Mouse (Mus musculus): ENCODE results near the gene Vwa3b. TPM values are rescaled to one million over a fixed set of nuclear protein-coding genes. Genes with fewer than 3 reads are reported as not detected.

Gene Vwa3b
- polyA plus RNA-seq, 1 experiment from 2014 or later = not detected

- 56% methylated on average over 6 of the region's 6 CpGs for WGBS (ENCODE audit: insufficient replicate concordance)
- H3K27ac ChIP-seq (ENCODE audit: low read depth, low read length) = no peak overlapping the region
- H3K9ac ChIP-seq (ENCODE audit: low read depth, low read length) = no peak overlapping the region
- no peak overlapping the region for H3K4me3 ChIP-seq (ENCODE audit: low read depth, low read length)
- no peaks in the 10 kb centered on the region; the same call in 1 of the 2 replicates for H3K4me1 ChIP-seq (ENCODE audit: control insufficient read depth, insufficient read depth, low read length)
- H3K27me3 ChIP-seq (ENCODE audit: control insufficient read depth, insufficient read depth, low read length) = no peaks in the 10 kb centered on the region
- H3K9me3 ChIP-seq (replicated peaks; ENCODE audit: control insufficient read depth, low read length) = no peaks in the 10 kb centered on the region
- no peaks in the 10 kb centered on the region for H3K36me3 ChIP-seq (ENCODE audit: control insufficient read depth, insufficient read depth, low read length)
- ATAC-seq (replicated peaks; ENCODE audit: insufficient number of reproducible peaks, low FRiP score, low TSS enrichment) = no peak
- H3K4me2 ChIP-seq = no peak overlapping the region
Observed at GRCm38 (mm10) chr1:37187050-37187449, 160.7 kb downstream of the Vwa3b start.

DNA sequence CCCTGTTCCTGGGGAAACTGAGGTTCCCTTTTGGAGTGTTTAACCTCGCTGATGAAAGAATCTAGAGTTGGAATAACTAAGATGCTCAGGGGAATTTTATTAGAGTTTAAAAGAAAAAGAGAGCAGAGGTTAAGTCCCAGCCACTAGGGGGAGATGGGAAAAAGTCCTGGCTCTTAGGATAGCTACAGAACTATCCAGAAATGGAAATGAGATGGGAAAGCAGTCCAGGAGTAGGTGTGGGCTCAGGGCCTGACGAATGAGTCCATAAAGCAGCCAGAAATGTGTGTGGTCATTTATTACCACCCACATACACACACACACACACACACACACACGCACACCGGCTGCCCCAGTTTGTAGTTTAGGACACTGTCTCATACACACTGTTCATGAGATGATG lies 168.2 kb downstream of the Vwa3b start:
- no peaks in the 10 kb centered on the region for H3K9me3 ChIP-seq (replicated peaks; ENCODE audit: control insufficient read depth, low read length)
- no peak overlapping the region for H3K27ac ChIP-seq (ENCODE audit: low read depth, low read length)
- H3K4me2 ChIP-seq = no peak overlapping the region
- no peak overlapping the region for H3K9ac ChIP-seq (ENCODE audit: low read depth, low read length)
- no peaks in the 10 kb centered on the region for H3K36me3 ChIP-seq (ENCODE audit: control insufficient read depth, insufficient read depth, low read length)
- no peaks in the 10 kb centered on the region for H3K4me1 ChIP-seq (ENCODE audit: control insufficient read depth, insufficient read depth, low read length)
- no peak for ATAC-seq (replicated peaks; ENCODE audit: insufficient number of reproducible peaks, low FRiP score, low TSS enrichment)
- 56% methylated on average over 4 of the region's 4 CpGs for WGBS (ENCODE audit: insufficient replicate concordance)
- no peaks in the 10 kb centered on the region for H3K27me3 ChIP-seq (ENCODE audit: control insufficient read depth, insufficient read depth, low read length)
- H3K4me3 ChIP-seq (ENCODE audit: low read depth, low read length) = no peak overlapping the region

DNA sequence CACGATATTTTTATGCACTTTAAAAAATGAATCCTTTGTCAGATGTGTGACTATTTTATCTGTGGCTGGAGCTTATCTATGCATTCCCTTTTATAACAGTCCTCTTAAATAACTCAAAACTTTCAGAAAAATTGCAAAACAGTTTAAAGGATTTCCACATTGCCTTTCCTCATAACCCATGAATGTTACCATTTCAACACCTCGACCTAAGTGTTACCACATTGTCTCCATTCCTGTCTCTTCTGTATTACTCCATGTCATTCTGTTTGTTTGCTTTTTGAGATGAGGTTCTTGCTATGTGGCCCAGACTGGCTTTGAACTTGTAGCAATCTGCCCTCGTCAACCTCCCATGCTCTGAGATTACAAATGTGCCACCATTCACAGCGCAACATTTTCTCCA lies 175.0 kb downstream of the Vwa3b start:
- Histone ChIP-seq H3K4me2 (no peak overlapping the region), H3K27ac (ENCODE audit: low read depth, low read length) (no peak overlapping the region), H3K27me3 (ENCODE audit: control insufficient read depth, insufficient read depth, low read length) (no peaks in the 10 kb centered on the region), H3K9ac (ENCODE audit: low read depth, low read length) (no peak overlapping the region), H3K36me3 (ENCODE audit: control insufficient read depth, insufficient read depth, low read length) (no peaks in the 10 kb centered on the region), H3K4me3 (ENCODE audit: low read depth, low read length) (no peak overlapping the region), H3K4me1 (ENCODE audit: control insufficient read depth, insufficient read depth, low read length) (no peaks in the 10 kb centered on the region), H3K9me3 (replicated peaks; ENCODE audit: control insufficient read depth, low read length) (no peaks in the 10 kb centered on the region)
- 79% methylated on average over 4 of the region's 4 CpGs for WGBS (ENCODE audit: insufficient replicate concordance)
- no peak for ATAC-seq (replicated peaks; ENCODE audit: insufficient number of reproducible peaks, low FRiP score, low TSS enrichment)

GRCm38 (mm10) chr1:37207743-37208142 lies 181.3 kb downstream of the Vwa3b start:
- no peak overlapping the region for H3K9ac ChIP-seq (ENCODE audit: low read depth, low read length)
- H3K4me1 ChIP-seq (ENCODE audit: control insufficient read depth, insufficient read depth, low read length) = no peaks in the 10 kb centered on the region
- no peak overlapping the region for H3K27ac ChIP-seq (ENCODE audit: low read depth, low read length)
- H3K36me3 ChIP-seq (ENCODE audit: control insufficient read depth, insufficient read depth, low read length) = no peaks in the 10 kb centered on the region
- no peaks in the 10 kb centered on the region for H3K27me3 ChIP-seq (ENCODE audit: control insufficient read depth, insufficient read depth, low read length)
- H3K9me3 ChIP-seq (replicated peaks; ENCODE audit: control insufficient read depth, low read length) = no peaks in the 10 kb centered on the region
- 83% methylated on average over 8 of the region's 8 CpGs for WGBS (ENCODE audit: insufficient replicate concordance)
- H3K4me3 ChIP-seq (ENCODE audit: low read depth, low read length) = no peak overlapping the region
- no peak overlapping the region for H3K4me2 ChIP-seq
- ATAC-seq (replicated peaks; ENCODE audit: insufficient number of reproducible peaks, low FRiP score, low TSS enrichment) = no peak

- no peak overlapping the region for H3K4me3 ChIP-seq (ENCODE audit: low read depth, low read length)
- H3K4me2 ChIP-seq = no peak overlapping the region
- WGBS (ENCODE audit: insufficient replicate concordance) = 87% methylated on average over 9 of the region's 9 CpGs
- no peaks in the 10 kb centered on the region for H3K27me3 ChIP-seq (ENCODE audit: control insufficient read depth, insufficient read depth, low read length)
- H3K36me3 ChIP-seq (ENCODE audit: control insufficient read depth, insufficient read depth, low read length) = no peaks in the 10 kb centered on the region
- H3K9me3 ChIP-seq (replicated peaks; ENCODE audit: control insufficient read depth, low read length) = no peaks in the 10 kb centered on the region
- ATAC-seq (replicated peaks; ENCODE audit: insufficient number of reproducible peaks, low FRiP score, low TSS enrichment) = no peak
- no peak overlapping the region for H3K27ac ChIP-seq (ENCODE audit: low read depth, low read length)
- H3K9ac ChIP-seq (ENCODE audit: low read depth, low read length) = no peak overlapping the region
- H3K4me1 ChIP-seq (ENCODE audit: control insufficient read depth, insufficient read depth, low read length) = no peaks in the 10 kb centered on the region
Observed at GRCm38 (mm10) chr1:37212375-37212774, 186.0 kb downstream of the Vwa3b start.

DNA sequence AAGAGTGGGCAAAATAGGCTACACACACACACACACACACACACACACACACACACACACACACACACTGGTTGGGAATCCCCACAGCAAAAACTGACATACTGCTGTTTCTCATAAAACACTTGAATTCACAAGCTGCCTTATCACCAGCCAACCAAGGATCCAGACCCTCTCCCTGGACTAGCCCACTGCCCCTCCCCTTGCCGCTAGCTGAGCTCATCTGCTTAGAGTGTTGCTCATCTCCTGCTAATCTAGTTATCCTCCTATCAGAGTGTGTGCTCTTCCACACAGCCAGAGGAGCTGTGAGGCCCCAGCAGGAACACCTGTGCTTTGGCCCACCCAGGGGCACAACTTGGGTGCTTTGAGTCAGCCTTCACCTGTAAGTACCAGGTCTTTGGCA lies 187.7 kb downstream of the Vwa3b start, which contains the start of gene Cnga3:
Gene Cnga3 (plus strand): TSS at position 291 of the 400 bp plus-strand sequence.
- Histone ChIP-seq H3K4me2 (no peak within 1 kb of the TSS), H3K9ac (ENCODE audit: low read depth, low read length) (no peak within 1 kb of the TSS), H3K4me3 (ENCODE audit: low read depth, low read length) (no peak within 1 kb of the TSS), H3K27me3 (ENCODE audit: control insufficient read depth, insufficient read depth, low read length) (no peaks in the 10 kb centered on the region), H3K27ac (ENCODE audit: low read depth, low read length) (no peak within 1 kb of the TSS), H3K9me3 (replicated peaks; ENCODE audit: control insufficient read depth, low read length) (no peaks in the 10 kb centered on the region), H3K4me1 (ENCODE audit: control insufficient read depth, insufficient read depth, low read length) (no peaks in the 10 kb centered on the region), H3K36me3 (ENCODE audit: control insufficient read depth, insufficient read depth, low read length) (no peaks in the 10 kb centered on the region)
- ATAC-seq (replicated peaks; ENCODE audit: insufficient number of reproducible peaks, low FRiP score, low TSS enrichment) = no peak
- WGBS (ENCODE audit: insufficient replicate concordance) = 25% methylated on average over 1 of the region's 1 CpGs

- ATAC-seq (replicated peaks; ENCODE audit: insufficient number of reproducible peaks, low FRiP score, low TSS enrichment) = no peak
Observed at GRCm38 (mm10) chr1:37218386-37218785, 192.0 kb downstream of the Vwa3b start.

DNA sequence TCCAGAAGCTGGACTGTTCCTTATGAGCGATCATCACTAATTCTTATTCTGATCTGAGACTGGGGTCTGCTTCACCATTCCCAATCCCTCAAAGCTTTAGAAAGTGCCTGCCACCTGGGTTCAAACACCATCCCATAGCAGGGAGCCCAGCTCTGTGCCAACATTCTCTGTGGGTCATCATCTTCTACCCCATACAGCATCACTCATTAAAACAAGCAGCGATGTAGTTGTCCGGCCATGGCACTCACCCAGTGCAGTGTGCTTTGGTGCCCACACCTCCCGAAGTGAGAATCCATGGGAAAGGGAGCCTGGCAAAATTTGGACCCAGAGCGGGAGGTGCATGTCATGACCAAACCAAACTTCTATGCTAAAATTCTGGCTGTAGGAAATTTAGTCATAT lies 193.2 kb downstream of the Vwa3b start:
- H3K9ac ChIP-seq (ENCODE audit: low read depth, low read length) = no peak overlapping the region
- H3K4me3 ChIP-seq (ENCODE audit: low read depth, low read length) = no peak overlapping the region
- H3K36me3 ChIP-seq (ENCODE audit: control insufficient read depth, insufficient read depth, low read length) = no peaks in the 10 kb centered on the region
- no peak overlapping the region for H3K4me2 ChIP-seq
- no peak overlapping the region for H3K27ac ChIP-seq (ENCODE audit: low read depth, low read length)
- H3K9me3 ChIP-seq (replicated peaks; ENCODE audit: control insufficient read depth, low read length) = no peaks in the 10 kb centered on the region
- peaks cover 2% of the 10 kb centered on the region; the same call in 1 of the 2 replicates for H3K27me3 ChIP-seq (ENCODE audit: control insufficient read depth, insufficient read depth, low read length)
- 83% methylated on average over 5 of the region's 5 CpGs for WGBS (ENCODE audit: insufficient replicate concordance)
- H3K4me1 ChIP-seq (ENCODE audit: control insufficient read depth, insufficient read depth, low read length) = no peaks in the 10 kb centered on the region
- ATAC-seq (replicated peaks; ENCODE audit: insufficient number of reproducible peaks, low FRiP score, low TSS enrichment) = no peak

More at GRCm38 (mm10) chr1:37218386-37218785, 192.0 kb downstream of the Vwa3b start:
- H3K4me3 ChIP-seq (ENCODE audit: low read depth, low read length) = no peak overlapping the region
- H3K27ac ChIP-seq (ENCODE audit: low read depth, low read length) = no peak overlapping the region
- H3K9me3 ChIP-seq (replicated peaks; ENCODE audit: control insufficient read depth, low read length) = no peaks in the 10 kb centered on the region
- no peaks in the 10 kb centered on the region for H3K4me1 ChIP-seq (ENCODE audit: control insufficient read depth, insufficient read depth, low read length)
- no peaks in the 10 kb centered on the region for H3K36me3 ChIP-seq (ENCODE audit: control insufficient read depth, insufficient read depth, low read length)
- H3K4me2 ChIP-seq = no peak overlapping the region
- H3K9ac ChIP-seq (ENCODE audit: low read depth, low read length) = no peak overlapping the region
- peaks cover 2% of the 10 kb centered on the region; the same call in 1 of the 2 replicates for H3K27me3 ChIP-seq (ENCODE audit: control insufficient read depth, insufficient read depth, low read length)
- WGBS (ENCODE audit: insufficient replicate concordance) = 8% methylated on average over 14 of the region's 14 CpGs

GRCm38 (mm10) chr1:37220134-37220907 lies 193.9 kb downstream of the Vwa3b start:
- 49% methylated on average over 6 of the region's 6 CpGs for WGBS (ENCODE audit: insufficient replicate concordance)
- no peaks in the 10 kb centered on the region for H3K4me1 ChIP-seq (ENCODE audit: control insufficient read depth, insufficient read depth, low read length)
- H3K4me2 ChIP-seq = no peak overlapping the region
- no peak overlapping the region for H3K4me3 ChIP-seq (ENCODE audit: low read depth, low read length)
- no peak for ATAC-seq (replicated peaks; ENCODE audit: insufficient number of reproducible peaks, low FRiP score, low TSS enrichment)
- H3K9me3 ChIP-seq (replicated peaks; ENCODE audit: control insufficient read depth, low read length) = no peaks in the 10 kb centered on the region
- H3K27ac ChIP-seq (ENCODE audit: low read depth, low read length) = no peak overlapping the region
- H3K36me3 ChIP-seq (ENCODE audit: control insufficient read depth, insufficient read depth, low read length) = no peaks in the 10 kb centered on the region
- H3K9ac ChIP-seq (ENCODE audit: low read depth, low read length) = no peak overlapping the region
- H3K27me3 ChIP-seq (ENCODE audit: control insufficient read depth, insufficient read depth, low read length) = peaks cover 2% of the 10 kb centered on the region; the same call in 1 of the 2 replicates
